Mouse (Mus musculus) kidney, adult 10 weeks (tissue): ENCODE measurements around the gene Lgr6. TPM values are rescaled to one million over a fixed set of nuclear protein-coding genes. Genes with fewer than 3 reads are reported as not detected.

ENCODE experiments used
- polyA plus RNA-seq: library from polyadenylated mRNA; stranded (reverse); fragments of 350-450 nt; fragmentation: Illumina TruSeq; extraction: RNeasy Lipid Tissue Mini Kit (QIAGEN cat#74804); gene quantifications from one replicate; pipeline ENCODE4 v1.2.3, GENCODE M21; 2014; ENCODE audit warnings: low read depth, low replicate concordance

The Lgr6 gene
- 0.81 TPM for polyA plus RNA-seq

DNA sequence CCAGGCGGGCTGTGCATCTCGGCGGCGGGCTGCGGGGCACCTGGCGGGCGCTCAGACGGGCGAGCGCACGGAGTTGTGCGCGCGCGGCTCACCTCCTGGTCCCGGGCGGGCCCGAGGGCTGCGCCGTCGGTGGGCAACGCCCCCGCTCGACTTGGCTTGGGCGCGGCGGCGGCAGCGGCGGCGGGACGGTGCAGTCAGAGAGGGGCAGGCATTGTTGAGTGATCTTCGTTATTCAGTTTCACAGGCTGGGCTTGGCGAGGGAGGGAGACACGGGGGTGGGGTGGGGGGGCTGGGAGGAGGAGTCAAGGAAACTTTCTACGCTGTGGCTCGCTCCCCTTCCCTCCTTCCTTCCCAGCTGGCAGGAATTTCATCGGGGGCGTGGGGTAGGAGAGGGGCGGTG, at the start of gene Lgr6:
Lgr6 (minus strand) TSS at position 153 of the 400 bp plus-strand sequence.

DNA sequence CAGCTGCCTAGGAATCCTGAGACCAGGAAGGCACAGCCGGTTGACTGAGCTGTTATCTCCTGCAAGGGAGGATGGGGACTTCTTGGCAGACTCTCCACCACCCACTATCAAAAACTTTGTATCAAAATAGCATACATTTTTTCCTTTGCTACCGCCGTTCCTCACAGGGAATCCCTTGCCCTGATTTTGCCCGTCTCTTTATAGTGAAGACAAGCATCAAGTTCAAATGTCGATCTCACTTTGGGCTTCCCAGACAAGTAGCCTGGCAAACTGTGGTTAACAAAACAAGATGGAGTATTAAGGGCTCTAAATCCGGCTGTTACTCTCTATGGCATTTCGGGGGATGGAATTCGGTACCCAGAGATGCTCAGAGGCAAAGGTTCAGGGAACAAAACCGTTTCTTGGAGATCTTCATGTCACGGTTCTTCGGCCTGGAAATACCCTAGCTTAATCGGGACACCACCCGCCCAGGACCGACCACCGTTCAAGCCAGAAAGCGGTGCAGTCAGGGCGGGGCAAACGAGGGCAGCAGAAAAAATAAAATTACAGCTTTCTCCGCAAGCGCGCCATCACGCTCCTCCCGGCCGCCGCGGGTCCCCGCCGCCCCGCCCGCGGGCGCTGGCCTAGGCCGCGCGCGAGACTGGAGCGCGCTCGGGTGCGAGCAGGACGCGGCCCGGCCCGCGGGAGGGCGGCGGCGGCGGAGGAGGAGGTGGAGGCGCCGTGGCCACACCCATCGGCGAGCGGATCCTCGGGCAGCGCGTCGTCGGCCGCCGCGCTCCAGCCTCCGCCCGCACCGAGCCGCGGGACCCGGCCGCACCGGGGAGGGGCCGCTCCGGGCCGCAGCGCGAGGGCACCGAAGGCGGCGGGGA, 41.2 kb upstream of the Lgr6 start, which contains the start of gene Arl8a:
Arl8a (plus strand) TSS at position 748 of the 869 bp plus-strand sequence.

DNA sequence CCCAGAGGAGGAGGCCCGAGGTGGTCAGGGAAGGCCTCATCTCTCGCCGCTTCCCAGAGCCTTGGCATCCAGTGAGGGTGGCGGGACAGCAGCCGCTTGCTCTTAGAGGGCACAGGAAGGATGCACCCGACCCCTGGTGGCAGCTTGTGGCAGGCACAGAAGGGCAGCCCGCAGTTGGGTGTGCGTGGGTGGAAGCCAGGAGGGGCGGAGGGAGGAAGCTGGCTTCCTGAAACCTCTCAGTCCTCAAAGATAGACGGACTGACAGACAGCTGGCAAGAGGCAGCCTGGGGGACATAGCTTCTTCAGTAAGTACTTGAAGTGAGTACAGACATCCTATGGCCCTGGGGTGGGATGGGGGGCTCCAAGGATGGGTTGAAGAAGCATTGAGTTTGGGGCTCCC, 27.4 kb upstream of the Lgr6 start, which contains the start of gene Ptpn7:
Ptpn7 (plus strand) TSS at position 228 of the 400 bp plus-strand sequence.

DNA sequence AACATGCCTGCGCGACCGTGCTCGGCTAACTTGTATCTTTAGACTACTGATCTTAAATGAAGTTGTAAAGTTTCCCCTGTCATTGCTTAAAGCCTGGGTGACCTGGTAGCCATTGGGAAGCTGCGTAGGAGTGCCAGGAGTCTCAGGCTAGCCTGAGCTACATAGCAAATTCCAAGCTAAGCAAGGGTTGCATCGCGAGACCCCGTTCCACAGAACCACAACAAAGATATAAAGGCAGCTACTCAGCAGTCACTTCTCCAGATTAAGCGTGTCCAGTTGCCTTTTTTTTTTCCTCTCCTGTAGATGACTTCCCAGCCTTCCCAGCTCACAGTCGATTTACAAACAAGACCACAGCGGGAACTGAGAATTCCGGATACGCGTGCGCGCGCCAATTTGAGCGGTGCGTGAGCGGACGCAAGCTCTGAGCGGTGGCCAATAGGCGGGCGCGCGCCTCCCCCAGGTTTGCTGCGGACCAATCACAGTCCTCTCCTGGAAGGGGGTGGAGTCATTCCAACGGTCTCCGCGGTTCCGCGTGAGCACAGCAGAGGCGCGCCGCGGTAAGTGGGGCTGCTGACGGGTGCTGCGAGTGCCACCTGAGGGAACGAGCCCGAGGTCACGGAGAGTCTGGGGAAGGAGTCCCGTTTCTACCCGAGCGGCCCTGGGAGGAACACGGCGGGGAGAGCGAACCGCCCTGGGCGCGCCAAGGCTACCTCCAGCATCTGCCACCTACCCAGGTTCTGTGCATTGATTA, 142.8 kb downstream of the Lgr6 start, which contains the start of gene Ube2t:
Ube2t (plus strand) TSS at position 513 of the 751 bp plus-strand sequence.

DNA sequence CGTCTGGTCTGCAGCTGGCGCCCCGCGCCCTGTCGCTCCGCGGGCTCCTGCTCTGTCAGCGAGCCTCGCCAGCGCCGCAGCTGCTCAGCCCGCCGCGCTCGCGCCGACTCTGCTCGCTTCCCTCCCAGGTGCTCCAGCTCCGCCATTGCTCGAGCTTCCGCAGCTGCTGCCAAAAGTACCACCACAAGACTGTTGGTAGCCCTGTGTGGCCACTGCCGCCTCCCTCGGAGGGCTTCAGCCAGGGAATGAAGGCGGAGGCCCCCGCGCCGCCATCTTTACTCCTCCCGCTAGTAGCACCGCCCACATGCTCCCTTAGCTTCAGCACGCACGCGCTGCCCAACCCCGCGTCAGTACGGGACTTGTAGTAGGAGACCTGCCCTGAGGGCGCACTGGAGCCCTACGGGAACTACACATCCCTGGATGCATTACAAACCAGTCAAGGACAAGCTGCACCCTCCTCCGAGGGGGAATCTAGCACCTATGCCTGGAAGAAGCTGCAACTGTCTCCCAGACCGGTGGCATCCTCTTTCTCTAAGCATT, 149.4 kb downstream of the Lgr6 start, which contains the start of gene Ppp1r12b:
Ppp1r12b (minus strand) TSS at position 306 of the 540 bp plus-strand sequence.

Other genes with a start within 250 kb of the Lgr6 start
- gene Ppp1r12b, start 149.3 kb downstream of the Lgr6 start, polyA plus RNA-seq, result 4.4 TPM
- 0.97 TPM for gene Ube2t, start 142.7 kb downstream of the Lgr6 start, polyA plus RNA-seq
- not detected for gene Ptpn7, start 27.4 kb upstream of the Lgr6 start, polyA plus RNA-seq
- gene Arl8a, start 41.5 kb upstream of the Lgr6 start, polyA plus RNA-seq, result 27.9 TPM
- not detected for gene Gpr37l1, start 62.4 kb upstream of the Lgr6 start, polyA plus RNA-seq
- 0.93 TPM for gene Elf3, start 153.3 kb upstream of the Lgr6 start, polyA plus RNA-seq
- 17.0 TPM for gene Rnpep, start 178.8 kb upstream of the Lgr6 start, polyA plus RNA-seq
- 42.6 TPM for gene Timm17a, start 208.5 kb upstream of the Lgr6 start, polyA plus RNA-seq
- 0.40 TPM for gene Lmod1, start 219.5 kb upstream of the Lgr6 start, polyA plus RNA-seq